Mouse (Mus musculus): Measurements from ENCODE around the gene Pax7. TPM values are rescaled to one million over a fixed set of nuclear protein-coding genes. Genes with fewer than 3 reads are reported as not detected.

Gene Pax7
- polyA plus RNA-seq, 1 experiment: not detected

GRCm38 (mm10) chr4:139767115-139767718 lies 66.1 kb downstream of the Pax7 start:
- Histone ChIP-seq H3K4me1 (ENCODE audit: control insufficient read depth, insufficient read depth, low read length) (no peaks in the 10 kb centered on the region), H3K4me3 (replicated peaks; ENCODE audit: control insufficient read depth, low read depth, low read length) (no peak overlapping the region), H3K27ac (ENCODE audit: control insufficient read depth, insufficient read depth, low read depth, low read length, poor library complexity) (no peak overlapping the region)
- WGBS: 35% methylated on average over 18 of the region's 18 CpGs
- TF ChIP-seq CTCF (IDR thresholded peaks at IDR 0.05; ENCODE audit: control insufficient read depth, insufficient read depth, low read length) (no peak), POLR2A (IDR thresholded peaks at IDR 0.05; ENCODE audit: borderline replicate concordance, control insufficient read depth, low read depth, low read length) (no peak)

- no peak overlapping the region for H3K27ac ChIP-seq (ENCODE audit: control insufficient read depth, insufficient read depth, low read depth, low read length, poor library complexity)
- no peak overlapping the region for H3K4me3 ChIP-seq (replicated peaks; ENCODE audit: control insufficient read depth, low read depth, low read length)
- WGBS: 30% methylated on average over 13 of the region's 13 CpGs
- no peaks in the 10 kb centered on the region for H3K4me1 ChIP-seq (ENCODE audit: control insufficient read depth, insufficient read depth, low read length)
- no peak for TF ChIP-seq CTCF (IDR thresholded peaks at IDR 0.05; ENCODE audit: control insufficient read depth, insufficient read depth, low read length)
- no peak for TF ChIP-seq POLR2A (IDR thresholded peaks at IDR 0.05; ENCODE audit: borderline replicate concordance, control insufficient read depth, low read depth, low read length)
Measured at GRCm38 (mm10) chr4:139761911-139762310, 71.4 kb downstream of the Pax7 start.

GRCm38 (mm10) chr4:139760736-139761135 lies 72.6 kb downstream of the Pax7 start:
- no peaks in the 10 kb centered on the region for H3K4me1 ChIP-seq (ENCODE audit: control insufficient read depth, insufficient read depth, low read length)
- TF ChIP-seq CTCF (IDR thresholded peaks at IDR 0.05; ENCODE audit: control insufficient read depth, insufficient read depth, low read length) (no peak), POLR2A (IDR thresholded peaks at IDR 0.05; ENCODE audit: borderline replicate concordance, control insufficient read depth, low read depth, low read length) (no peak)
- H3K27ac ChIP-seq (ENCODE audit: control insufficient read depth, insufficient read depth, low read depth, low read length, poor library complexity): no peak overlapping the region
- no peak overlapping the region for H3K4me3 ChIP-seq (replicated peaks; ENCODE audit: control insufficient read depth, low read depth, low read length)
- WGBS: 79% methylated on average over 11 of the region's 11 CpGs

GRCm38 (mm10) chr4:139758512-139759340 lies 74.6 kb downstream of the Pax7 start:
- H3K4me3 ChIP-seq (replicated peaks; ENCODE audit: control insufficient read depth, low read depth, low read length): no peak overlapping the region
- 63% methylated on average over 17 of the region's 17 CpGs for WGBS
- TF ChIP-seq CTCF (IDR thresholded peaks at IDR 0.05; ENCODE audit: control insufficient read depth, insufficient read depth, low read length) (no peak), POLR2A (IDR thresholded peaks at IDR 0.05; ENCODE audit: borderline replicate concordance, control insufficient read depth, low read depth, low read length) (no peak)

GRCm38 (mm10) chr4:139756931-139757330 lies 76.4 kb downstream of the Pax7 start:
- H3K27ac ChIP-seq (ENCODE audit: control insufficient read depth, insufficient read depth, low read depth, low read length, poor library complexity): no peak overlapping the region
- no peak overlapping the region for H3K4me3 ChIP-seq (replicated peaks; ENCODE audit: control insufficient read depth, low read depth, low read length)
- 63% methylated on average over 13 of the region's 13 CpGs for WGBS
- no peak for TF ChIP-seq POLR2A (IDR thresholded peaks at IDR 0.05; ENCODE audit: borderline replicate concordance, control insufficient read depth, low read depth, low read length)
- TF ChIP-seq CTCF (IDR thresholded peaks at IDR 0.05; ENCODE audit: control insufficient read depth, insufficient read depth, low read length): no peak
- no peaks in the 10 kb centered on the region for H3K4me1 ChIP-seq (ENCODE audit: control insufficient read depth, insufficient read depth, low read length)

More at GRCm38 (mm10) chr4:139758512-139759340, 74.6 kb downstream of the Pax7 start:
- no peak overlapping the region for H3K27ac ChIP-seq (ENCODE audit: control insufficient read depth, insufficient read depth, low read depth, low read length, poor library complexity)
- no peaks in the 10 kb centered on the region for H3K4me1 ChIP-seq (ENCODE audit: control insufficient read depth, insufficient read depth, low read length)

GRCm38 (mm10) chr4:139754148-139754710 lies 79.1 kb downstream of the Pax7 start:
- TF ChIP-seq POLR2A (IDR thresholded peaks at IDR 0.05; ENCODE audit: borderline replicate concordance, control insufficient read depth, low read depth, low read length) (no peak), CTCF (IDR thresholded peaks at IDR 0.05; ENCODE audit: control insufficient read depth, insufficient read depth, low read length) (no peak)
- 6% methylated on average over 11 of the region's 11 CpGs for WGBS
- no peak overlapping the region for H3K4me3 ChIP-seq (replicated peaks; ENCODE audit: control insufficient read depth, low read depth, low read length)
- H3K4me1 ChIP-seq (ENCODE audit: control insufficient read depth, insufficient read depth, low read length): no peaks in the 10 kb centered on the region
- no peak overlapping the region for H3K27ac ChIP-seq (ENCODE audit: control insufficient read depth, insufficient read depth, low read depth, low read length, poor library complexity)

- no peak for TF ChIP-seq CTCF (IDR thresholded peaks at IDR 0.05; ENCODE audit: control insufficient read depth, insufficient read depth, low read length)
- no peak for TF ChIP-seq POLR2A (IDR thresholded peaks at IDR 0.05; ENCODE audit: borderline replicate concordance, control insufficient read depth, low read depth, low read length)
- Histone ChIP-seq H3K4me3 (replicated peaks; ENCODE audit: control insufficient read depth, low read depth, low read length) (no peak overlapping the region), H3K27ac (ENCODE audit: control insufficient read depth, insufficient read depth, low read depth, low read length, poor library complexity) (no peak overlapping the region), H3K4me1 (ENCODE audit: control insufficient read depth, insufficient read depth, low read length) (no peaks in the 10 kb centered on the region; the same call in 1 of the 2 replicates)
- 84% methylated on average over 5 of the region's 5 CpGs for WGBS
Measured at GRCm38 (mm10) chr4:139750926-139751325, 82.4 kb downstream of the Pax7 start.

Data from bone marrow, adult 2 months (tissue).